Mouse (Mus musculus): ENCODE results near the gene Tlx2. TPM values are rescaled to one million over a fixed set of nuclear protein-coding genes. Genes with fewer than 3 reads are reported as not detected.

The Tlx2 gene
- total RNA-seq, 2 experiments from 2014 or later = not detected

GRCm38 (mm10) chr6:83043561-83043960 lies 26.5 kb downstream of the Tlx2 start:
- peak overlapping the region; percentile 12; the same call in 1 of the 2 replicates for H3K27ac ChIP-seq
- intact Hi-C loops (cut with DNase I) = no loop called here
- H3K4me3 ChIP-seq = no peak overlapping the region
- TF ChIP-seq CTCF (IDR thresholded peaks at IDR 0.05) = no peak
- no peak for DNase-seq

GRCm38 (mm10) chr6:83040601-83041000 lies 29.5 kb downstream of the Tlx2 start:
- TF ChIP-seq CTCF (IDR thresholded peaks at IDR 0.05) = no peak
- H3K4me3 ChIP-seq = no peak overlapping the region
- H3K27ac ChIP-seq = no peak overlapping the region
- intact Hi-C loops (cut with DNase I) = no loop called here
- no peak for DNase-seq

DNA sequence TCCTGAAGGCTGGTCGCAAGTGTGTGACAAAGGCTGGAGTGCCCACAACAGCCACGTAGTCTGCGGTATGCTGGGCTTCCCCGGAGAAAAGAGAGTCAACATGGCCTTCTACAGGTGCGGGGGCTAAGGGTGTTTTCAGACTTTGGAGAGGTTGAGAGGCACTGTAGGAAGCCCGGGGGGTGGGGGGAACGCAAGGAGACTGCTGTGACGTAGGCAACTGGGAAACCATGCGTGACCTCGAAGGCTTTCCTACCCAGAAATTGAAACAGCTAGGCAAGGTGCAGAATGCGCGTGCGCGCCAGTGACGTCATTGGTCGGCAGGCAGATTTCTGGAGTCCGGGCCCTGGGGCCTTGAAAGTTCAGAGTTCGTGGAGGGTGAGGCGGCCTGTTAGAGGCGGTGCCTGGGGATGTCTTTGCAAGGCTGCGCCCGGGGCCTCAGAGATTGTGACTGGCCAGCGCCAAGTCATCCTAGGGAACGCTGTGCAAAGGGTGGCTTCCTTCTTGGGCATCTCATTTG lies 31.5 kb downstream of the Tlx2 start:
- DNase-seq = peak; percentile 93
- intact Hi-C loops (cut with DNase I) = no loop called here
- H3K4me3 ChIP-seq = peak overlapping the region; percentile 63
- H3K27ac ChIP-seq = peak overlapping the region; percentile 46
- TF ChIP-seq CTCF (IDR thresholded peaks at IDR 0.05) = no peak

DNA sequence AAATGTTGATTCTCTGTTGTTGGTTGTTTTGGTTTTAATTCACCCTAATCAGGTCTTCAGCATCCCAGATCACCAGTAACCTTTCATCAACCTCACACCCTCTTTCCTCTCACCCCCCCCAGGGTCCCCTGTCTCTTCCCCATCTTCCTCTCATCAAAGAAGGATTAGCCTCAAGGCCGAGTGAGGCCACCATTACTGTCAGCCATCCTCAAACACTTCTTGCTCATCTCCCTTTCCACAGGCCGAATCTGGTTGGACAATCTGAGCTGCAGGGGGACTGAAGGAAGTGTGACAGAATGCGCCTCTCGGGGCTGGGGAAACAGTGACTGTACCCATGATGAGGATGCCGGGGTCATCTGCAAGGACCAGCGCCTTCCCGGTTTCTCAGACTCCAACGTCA lies 32.9 kb downstream of the Tlx2 start:
- H3K27ac ChIP-seq = no peak overlapping the region
- TF ChIP-seq CTCF (IDR thresholded peaks at IDR 0.05) = no peak
- no peak overlapping the region for H3K4me3 ChIP-seq
- intact Hi-C loops (cut with DNase I) = no loop called here
- DNase-seq = no peak

GRCm38 (mm10) chr6:83034463-83035055 lies 35.5 kb downstream of the Tlx2 start:
- TF ChIP-seq CTCF (IDR thresholded peaks at IDR 0.05) = no peak
- no peak for DNase-seq
- H3K4me3 ChIP-seq = peak overlapping the region; percentile 81
- peak overlapping the region; percentile 88 for H3K27ac ChIP-seq
- intact Hi-C loops (cut with DNase I) = no loop called here

DNA sequence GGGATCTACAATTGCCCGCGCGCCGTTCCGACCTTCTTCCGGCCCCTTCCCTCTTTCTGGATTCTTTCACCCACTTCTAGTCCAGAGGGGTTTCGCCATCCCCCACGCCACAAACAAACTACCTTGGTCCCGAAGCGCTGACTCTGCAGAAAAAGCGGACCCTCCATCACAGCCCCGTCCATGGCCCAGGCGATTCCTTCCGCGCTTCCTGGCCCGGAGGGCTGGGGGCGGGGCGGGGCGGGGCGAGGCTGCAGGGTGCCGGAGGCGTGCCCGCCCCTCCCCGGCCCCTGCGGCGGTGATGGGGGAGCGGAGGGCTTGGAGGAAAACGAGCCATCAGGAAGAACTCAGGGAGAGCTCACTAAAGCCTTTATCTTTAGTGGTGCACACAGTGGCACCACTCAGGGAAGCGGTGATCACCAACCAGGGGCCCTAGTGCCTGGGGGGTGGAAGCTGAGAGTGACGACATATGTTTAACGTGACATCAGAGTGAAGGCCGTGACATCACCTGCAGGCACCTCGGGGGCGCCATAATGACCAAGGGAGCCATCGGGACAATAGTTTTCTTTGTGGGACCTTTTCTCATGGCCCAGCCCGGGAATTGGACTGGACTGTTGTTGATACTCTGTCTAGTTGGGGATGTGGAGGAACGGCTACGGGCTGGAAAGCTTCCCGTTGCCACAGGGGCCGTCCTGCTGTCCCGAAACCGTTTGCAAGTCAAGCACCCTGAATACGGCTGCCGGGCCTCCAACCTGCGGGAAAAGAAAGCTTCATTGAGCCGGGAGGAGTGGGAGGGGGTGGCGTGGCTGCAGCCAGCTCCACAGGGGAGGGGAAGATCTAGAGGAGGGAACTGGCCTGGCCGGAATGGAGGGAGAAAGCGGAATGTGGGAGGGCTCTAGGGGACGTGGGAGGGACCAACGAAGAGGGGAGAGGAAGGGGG lies 36.6 kb downstream of the Tlx2 start, which contains the start of the genes Dok1 and Loxl3:
TSS of gene Dok1 (minus strand) at position 223 of the 937 bp plus-strand sequence.
TSS of gene Loxl3 (plus strand) at position 925 of the 937 bp plus-strand sequence.
- Histone ChIP-seq H3K4me3 (peak within 1 kb of the TSS; percentile 81), H3K27ac (peak within 1 kb of the TSS; percentile 88)
- no peak for TF ChIP-seq CTCF (IDR thresholded peaks at IDR 0.05)
- intact Hi-C loops (cut with DNase I) = no loop called here
- peak; percentile 82 for DNase-seq

DNA sequence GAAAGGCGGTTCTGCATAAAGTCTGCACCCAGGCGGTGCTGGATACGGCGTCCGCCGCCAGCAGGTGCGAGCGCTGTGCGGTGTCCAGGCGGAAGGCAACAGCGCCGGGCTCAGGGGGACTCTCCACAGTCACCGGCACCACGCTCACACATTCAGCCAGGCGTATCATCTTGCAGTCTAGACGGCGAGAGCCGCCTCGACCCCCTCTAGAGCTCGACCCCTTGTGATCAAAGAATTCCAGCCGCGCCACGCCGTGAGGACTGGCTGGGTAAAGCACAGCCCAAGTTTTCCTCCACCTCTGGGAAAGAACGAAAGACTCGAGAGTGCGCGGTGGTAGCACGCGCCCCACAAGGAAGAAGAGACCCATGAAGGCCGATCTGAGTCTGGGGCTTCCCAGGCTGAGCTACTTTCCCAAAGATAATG lies 37.3 kb downstream of the Tlx2 start:
- TF ChIP-seq CTCF (IDR thresholded peaks at IDR 0.05) = no peak
- intact Hi-C loops (cut with DNase I) = no loop called here
- Histone ChIP-seq H3K4me3 (peak overlapping the region; percentile 81), H3K27ac (peak overlapping the region; percentile 88)
- peak; percentile 50 for DNase-seq

DNA sequence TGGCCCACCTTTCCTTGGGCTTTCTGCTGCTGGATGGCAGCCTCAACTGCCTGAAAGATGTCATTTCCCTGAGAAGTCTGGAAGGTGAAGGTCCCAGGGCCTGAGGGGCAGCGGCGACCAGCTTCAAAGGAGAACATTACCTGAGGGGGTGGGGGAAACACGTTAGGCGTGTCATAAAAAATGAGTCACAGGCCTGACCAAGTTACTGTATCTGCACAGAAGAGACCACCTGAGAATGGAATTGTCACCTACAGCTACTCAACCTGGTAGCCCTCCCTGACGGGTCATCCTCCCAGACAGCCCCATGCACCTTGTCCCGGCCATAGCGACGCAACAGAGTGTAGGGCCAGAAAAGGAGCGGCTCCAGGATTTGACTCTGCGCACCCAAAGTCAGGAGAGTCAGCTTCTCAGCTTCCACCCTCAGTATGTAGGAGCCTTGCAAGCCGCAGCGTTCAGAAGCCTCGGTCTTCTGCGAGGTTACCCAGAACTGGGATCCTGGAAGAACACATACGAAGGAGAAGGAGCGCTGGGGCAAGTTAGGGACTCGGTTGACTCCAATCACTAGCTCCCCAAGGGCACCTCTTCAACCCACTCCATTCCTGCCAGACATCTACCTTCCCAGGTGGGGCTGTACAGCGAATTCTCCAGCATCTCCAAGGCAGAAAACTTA lies 38.0 kb downstream of the Tlx2 start:
- H3K4me3 ChIP-seq = peak overlapping the region; percentile 81
- DNase-seq = no peak
- intact Hi-C loops (cut with DNase I) = no loop called here
- no peak for TF ChIP-seq CTCF (IDR thresholded peaks at IDR 0.05)
- peak overlapping the region; percentile 88 for H3K27ac ChIP-seq

GRCm38 (mm10) chr6:83031111-83031510 lies 39.0 kb downstream of the Tlx2 start:
- peak overlapping the region; percentile 88 for H3K27ac ChIP-seq
- intact Hi-C loops (cut with DNase I) = no loop called here
- TF ChIP-seq CTCF (IDR thresholded peaks at IDR 0.05) = no peak
- no peak for DNase-seq
- H3K4me3 ChIP-seq = peak overlapping the region; percentile 81

- no peak for TF ChIP-seq CTCF (IDR thresholded peaks at IDR 0.05)
- intact Hi-C loops (cut with DNase I) = no loop called here
- Histone ChIP-seq H3K27ac (peak overlapping the region; percentile 57), H3K4me3 (no peak overlapping the region)
- no peak for DNase-seq
Measured at GRCm38 (mm10) chr6:83029777-83030176, 40.3 kb downstream of the Tlx2 start.

- TF ChIP-seq CTCF (IDR thresholded peaks at IDR 0.05) = no peak
- Histone ChIP-seq H3K4me3 (no peak overlapping the region), H3K27ac (peak overlapping the region; percentile 68)
- intact Hi-C loops (cut with DNase I) = no loop called here
- peak; percentile 53 for DNase-seq
Measured at GRCm38 (mm10) chr6:83027706-83028105, 42.4 kb downstream of the Tlx2 start.

GRCm38 (mm10) chr6:83027293-83027692 lies 42.8 kb downstream of the Tlx2 start:
- intact Hi-C loops (cut with DNase I) = no loop called here
- H3K27ac ChIP-seq = peak overlapping the region; percentile 68
- no peak for TF ChIP-seq CTCF (IDR thresholded peaks at IDR 0.05)

More at GRCm38 (mm10) chr6:83027293-83027692, 42.8 kb downstream of the Tlx2 start:
- no peak for DNase-seq
- no peak overlapping the region for H3K4me3 ChIP-seq
